Mouse (Mus musculus) thymus, adult 2 months (tissue): Measurements from ENCODE around the gene Gpank1.

Experiments
- CTCF ChIP-seq: fragments of 200-500 bp; IDR thresholded peaks from 2 replicates; pipeline ENCODE4 v1.5.1; 2012; ENCODE audit warnings: mild to moderate bottlenecking, control low read depth, low read length, moderate library complexity, borderline replicate concordance; ENCODE audit not compliant: control insufficient read depth, poor library complexity, insufficient read depth; ENCODE audit errors: extremely low read depth
- POLR2A ChIP-seq: fragments of 200-500 bp; IDR thresholded peaks from 2 replicates; pipeline ENCODE4 v1.6.1; 2012; ENCODE audit warnings: mild to moderate bottlenecking, low read length, control low read depth, moderate library complexity; ENCODE audit not compliant: control insufficient read depth, poor library complexity, insufficient read depth; ENCODE audit errors: extremely low read depth

- TF ChIP-seq POLR2A = no peak
- no peak for TF ChIP-seq CTCF
These were observed 24.7 kb upstream of the Gpank1 start for GRCm38 (mm10) chr17:35096597-35096996.
